8 mouse cellular contexts compared by ENCODE assay signal in the genomic region with DNA sequence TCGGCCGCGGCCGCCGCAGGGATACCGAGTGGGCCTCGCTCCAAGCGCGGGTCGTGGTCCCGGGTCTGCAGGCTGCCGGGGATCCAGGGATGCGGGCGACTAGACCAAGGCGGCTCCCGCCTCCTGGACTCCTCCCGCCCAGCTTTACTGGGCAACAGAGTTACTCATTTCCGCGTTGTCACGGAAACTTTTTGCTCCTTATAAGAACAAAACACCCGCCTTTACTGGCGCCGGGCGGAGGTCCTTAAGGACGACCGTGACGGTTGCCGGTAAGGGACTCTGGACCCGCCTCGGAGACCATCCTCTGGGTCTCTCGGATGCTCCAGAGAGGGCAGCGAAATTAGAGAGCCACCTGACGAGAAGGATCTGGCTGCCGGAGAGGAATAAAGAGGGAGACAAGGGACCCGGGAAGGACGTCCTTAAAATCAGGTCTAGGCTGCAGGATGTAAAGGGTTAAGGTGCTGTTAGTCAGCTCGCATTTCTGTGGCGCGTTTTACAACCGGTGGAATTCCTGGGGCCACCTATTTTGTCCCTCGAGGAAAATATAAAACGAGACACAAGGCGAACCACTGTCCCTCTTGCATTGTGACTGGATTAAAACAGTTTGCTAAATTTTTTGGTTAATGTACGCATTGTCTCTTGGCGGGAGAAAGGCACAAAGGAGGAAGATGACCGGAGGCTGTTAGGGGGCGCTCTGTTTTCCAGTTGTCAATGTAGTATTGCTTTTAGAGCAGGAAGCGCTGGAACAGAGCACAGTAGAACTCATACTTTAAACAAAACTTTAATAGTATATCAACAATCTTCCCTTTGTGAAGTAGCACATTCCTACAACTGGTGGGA. TPM values are rescaled to one million over a fixed set of nuclear protein-coding genes. Genes with fewer than 3 reads are reported as not detected.
DNase-seq lines count a peak whose midpoint lies in the region; ATAC-seq and TF ChIP-seq lines count a peak whose summit lies in the region.

A gene (minus strand): TSS at position 162 of the 840 bp plus-strand sequence.
A gene (minus strand): TSS at position 174 of the 840 bp plus-strand sequence.

- no peaks in the 10 kb centered on the region for H3K36me3 ChIP-seq in embryonic facial prominence, embryonic 15.5 days
- 0 out of 2 replicates have a peak, but pooled peaks cover under 1% of the 10 kb centered on the region for H3K36me3 ChIP-seq in heart, embryonic 10.5 days
- no peaks in the 10 kb centered on the region for H3K36me3 ChIP-seq in kidney, embryonic 14.5 days (ENCODE audit: control insufficient read depth, insufficient read depth, low read length)
- no peaks in the 10 kb centered on the region for H3K36me3 ChIP-seq in limb, embryonic 15.5 days
- H3K36me3 ChIP-seq in midbrain, postnatal 0 days (ENCODE audit: insufficient read depth, low read length) = no peaks in the 10 kb centered on the region

- H3K4me3 ChIP-seq in cerebellum, adult 2 months (replicated peaks; ENCODE audit: insufficient read depth, low read depth, low read length) = peak within 1 kb of the TSS; percentile 39
- peak within 1 kb of the TSS; percentile 91 for H3K4me3 ChIP-seq in embryonic facial prominence, embryonic 15.5 days (replicated peaks)
- H3K4me3 ChIP-seq in heart, embryonic 10.5 days = peak within 1 kb of the TSS; percentile 86
- H3K4me3 ChIP-seq in kidney, embryonic 14.5 days (ENCODE audit: low read length) = peak within 1 kb of the TSS; percentile 76
- H3K4me3 ChIP-seq in limb, embryonic 15.5 days = peak within 1 kb of the TSS; percentile 70
- H3K4me3 ChIP-seq in midbrain, postnatal 0 days (ENCODE audit: low read depth, low read length) = peak within 1 kb of the TSS; percentile 75

- H3K27ac ChIP-seq in cerebellum, adult 2 months (ENCODE audit: insufficient read depth, low read length) = no peak within 1 kb of the TSS
- H3K27ac ChIP-seq in embryonic facial prominence, embryonic 15.5 days (replicated peaks) = peak within 1 kb of the TSS; percentile 95
- H3K27ac ChIP-seq in heart, embryonic 10.5 days = peak within 1 kb of the TSS; percentile 97
- H3K27ac ChIP-seq in kidney, embryonic 14.5 days (ENCODE audit: low read depth, low read length) = peak within 1 kb of the TSS; percentile 94
- H3K27ac ChIP-seq in limb, embryonic 15.5 days = peak within 1 kb of the TSS; percentile 98
- peak within 1 kb of the TSS; percentile 63; the same call in 1 of the 2 replicates for H3K27ac ChIP-seq in midbrain, postnatal 0 days (ENCODE audit: low read depth, low read length)

- peak within 1 kb of the TSS; percentile 85 for H3K9ac ChIP-seq in embryonic facial prominence, embryonic 15.5 days
- H3K9ac ChIP-seq in kidney, embryonic 14.5 days (ENCODE audit: low read depth, low read length) = peak within 1 kb of the TSS; percentile 80
- peak within 1 kb of the TSS; percentile 68 for H3K9ac ChIP-seq in limb, embryonic 15.5 days
- peak within 1 kb of the TSS; percentile 73 for H3K9ac ChIP-seq in midbrain, postnatal 0 days (replicated peaks; ENCODE audit: low read length, poor library complexity, severe bottlenecking)

- H3K4me2 ChIP-seq in embryonic facial prominence, embryonic 15.5 days (replicated peaks) = peak within 1 kb of the TSS; percentile 79
- H3K4me2 ChIP-seq in kidney, embryonic 14.5 days (replicated peaks; ENCODE audit: low read depth, low read length) = peak within 1 kb of the TSS; percentile 75
- peak within 1 kb of the TSS; percentile 68 for H3K4me2 ChIP-seq in limb, embryonic 15.5 days
- peak within 1 kb of the TSS; percentile 95 for H3K4me2 ChIP-seq in midbrain, postnatal 0 days (ENCODE audit: low read depth, low read length, poor library complexity, severe bottlenecking)

- H3K4me1 ChIP-seq in cerebellum, adult 2 months (ENCODE audit: control insufficient read depth, insufficient read depth, low read length) = no peaks in the 10 kb centered on the region
- peaks cover 30% of the 10 kb centered on the region for H3K4me1 ChIP-seq in embryonic facial prominence, embryonic 15.5 days
- peaks cover 33% of the 10 kb centered on the region for H3K4me1 ChIP-seq in heart, embryonic 10.5 days
- H3K4me1 ChIP-seq in kidney, embryonic 14.5 days (ENCODE audit: control insufficient read depth, insufficient read depth, low read length) = peaks cover 24% of the 10 kb centered on the region
- peaks cover 30% of the 10 kb centered on the region for H3K4me1 ChIP-seq in limb, embryonic 15.5 days
- H3K4me1 ChIP-seq in midbrain, postnatal 0 days (ENCODE audit: insufficient read depth, low read length) = peaks cover 2% of the 10 kb centered on the region; the same call in 1 of the 2 replicates

- TF ChIP-seq POLR2A in cerebellum, adult 2 months (IDR thresholded peaks at IDR 0.05; ENCODE audit: borderline replicate concordance, insufficient read depth, low read length) = no peak

- ATAC-seq in embryonic facial prominence, embryonic 15.5 days (ENCODE audit: insufficient number of reproducible peaks, low FRiP score, low TSS enrichment, low read depth) = peak; percentile 79
- ATAC-seq in kidney, embryonic 14.5 days (ENCODE audit: low FRiP score, low TSS enrichment) = peak; percentile 91
- peak; percentile 81 for ATAC-seq in limb, embryonic 15.5 days (ENCODE audit: insufficient number of reproducible peaks, low FRiP score, low TSS enrichment, low read depth)
- peak; percentile 45 for ATAC-seq in midbrain, postnatal 0 days (ENCODE audit: low FRiP score)

- H3K27me3 ChIP-seq in cerebellum, adult 2 months (ENCODE audit: control insufficient read depth, insufficient read depth, low read length) = no peaks in the 10 kb centered on the region
- H3K27me3 ChIP-seq in embryonic facial prominence, embryonic 15.5 days = no peaks in the 10 kb centered on the region
- H3K27me3 ChIP-seq in heart, embryonic 10.5 days (ENCODE audit: insufficient read depth, poor library complexity, severe bottlenecking) = no peaks in the 10 kb centered on the region
- no peaks in the 10 kb centered on the region for H3K27me3 ChIP-seq in kidney, embryonic 14.5 days (ENCODE audit: control insufficient read depth, insufficient read depth, low read length)
- H3K27me3 ChIP-seq in limb, embryonic 15.5 days = no peaks in the 10 kb centered on the region
- H3K27me3 ChIP-seq in midbrain, postnatal 0 days (ENCODE audit: insufficient read depth, low read length) = no peaks in the 10 kb centered on the region

- under 1% methylated on average over 48 of the region's 48 CpGs for WGBS in cerebellum, adult 2 months
- under 1% methylated on average over 48 of the region's 48 CpGs for WGBS in embryonic facial prominence, embryonic 15.5 days
- WGBS in heart, embryonic 10.5 days = under 1% methylated on average over 48 of the region's 48 CpGs
- under 1% methylated on average over 48 of the region's 48 CpGs for WGBS in kidney, embryonic 14.5 days
- WGBS in limb, embryonic 15.5 days = under 1% methylated on average over 47 of the region's 48 CpGs
- WGBS in midbrain, postnatal 0 days = under 1% methylated on average over 48 of the region's 48 CpGs

- no peak; the same call in 1 of the 2 replicates for TF ChIP-seq CTCF in cerebellum, adult 2 months (IDR thresholded peaks at IDR 0.05; ENCODE audit: borderline replicate concordance, insufficient read depth, low read depth, low read length)
- peak; percentile 67 for TF ChIP-seq CTCF in midbrain, postnatal 0 days (IDR thresholded peaks at IDR 0.05)

- no peaks in the 10 kb centered on the region for H3K9me3 ChIP-seq in embryonic facial prominence, embryonic 15.5 days (replicated peaks)
- no peaks in the 10 kb centered on the region for H3K9me3 ChIP-seq in heart, embryonic 10.5 days
- no peaks in the 10 kb centered on the region for H3K9me3 ChIP-seq in kidney, embryonic 14.5 days (ENCODE audit: control insufficient read depth, low read length)
- H3K9me3 ChIP-seq in limb, embryonic 15.5 days = no peaks in the 10 kb centered on the region
- no peaks in the 10 kb centered on the region for H3K9me3 ChIP-seq in midbrain, postnatal 0 days (ENCODE audit: low read length)

- DNase-seq in cerebellum, adult 2 months = peak; percentile 17 to 35
- DNase-seq in cerebellum, adult 11 months = no peak
- DNase-seq in heart, embryonic 10.5 days (ENCODE audit: low spot score) = peak; percentile 93
- DNase-seq in midbrain, postnatal 0 days (ENCODE audit: low spot score) = peak; percentile 84
- peak; percentile 47 to 58 for DNase-seq in spleen, postnatal 14 days (ENCODE audit: low spot score in 2 of 2)

RNA-seq across cellular contexts. Expression of the first gene that starts in this region (rescaled TPM):
- 0.86 and 1.00 TPM in 2 replicates for polyA plus RNA-seq in cerebellum, adult 2 months (2012; rRNA removed)
- 2.0 and 3.6 TPM in 2 replicates for polyA plus RNA-seq in embryonic facial prominence, embryonic 15.5 days (2015; fragmentation: Nextera tagmentation; extraction: Ambion mirVana)
- 0.06 and 0.11 TPM in 2 replicates for polyA plus RNA-seq in heart, embryonic 10.5 days (2016; fragmentation: Nextera tagmentation; extraction: Ambion mirVana)
- 0.03 and 0.14 TPM in 2 replicates for polyA plus RNA-seq in kidney, embryonic 14.5 days (2014; fragmentation: Nextera tagmentation; extraction: Ambion mirVana)
- polyA plus RNA-seq in limb, embryonic 15.5 days (2015; fragmentation: Nextera tagmentation; extraction: Ambion mirVana) = 0.34 and 0.47 TPM in 2 replicates
- total RNA-seq in midbrain, postnatal 0 days (2014; rRNA removed) = 0.66 and 4.2 TPM in 2 replicates
- polyA plus RNA-seq in midbrain, postnatal 0 days (2015; fragmentation: Nextera tagmentation; extraction: Ambion mirVana) = 0.82 and 2.6 TPM in 2 replicates

RNA-seq across cellular contexts. Expression of the second gene that starts in this region (rescaled TPM):
- polyA plus RNA-seq in cerebellum, adult 2 months (2012; rRNA removed) = 0.52 and 0.57 TPM in 2 replicates
- polyA plus RNA-seq in embryonic facial prominence, embryonic 15.5 days (2015; fragmentation: Nextera tagmentation; extraction: Ambion mirVana) = 19.3 and 20.6 TPM in 2 replicates
- 15.6 and 21.1 TPM in 2 replicates for polyA plus RNA-seq in heart, embryonic 10.5 days (2016; fragmentation: Nextera tagmentation; extraction: Ambion mirVana)
- polyA plus RNA-seq in kidney, embryonic 14.5 days (2014; fragmentation: Nextera tagmentation; extraction: Ambion mirVana) = 8.3 and 14.6 TPM in 2 replicates
- 23.0 and 24.3 TPM in 2 replicates for polyA plus RNA-seq in limb, embryonic 15.5 days (2015; fragmentation: Nextera tagmentation; extraction: Ambion mirVana)
- 2.7 and 3.5 TPM in 2 replicates for total RNA-seq in midbrain, postnatal 0 days (2014; rRNA removed)
- 1.4 and 1.5 TPM in 2 replicates for polyA plus RNA-seq in midbrain, postnatal 0 days (2015; fragmentation: Nextera tagmentation; extraction: Ambion mirVana)

Comparison
In these comparisons a context has a peak if more than half of its experiments do, and no peak if none do; other contexts are left out.
1. Peak in DNase-seq and H3K4me3 ChIP-seq in cerebellum, adult 2 months; RNA of the genes that start here not detected or under 1 TPM.
2. H3K4me3 ChIP-seq: peak in every context shown above with its lines; median percentile 91 in embryonic facial prominence, embryonic 15.5 days; 86 in heart, embryonic 10.5 days; 76 in kidney, embryonic 14.5 days; 75 in midbrain, postnatal 0 days; 70 in limb, embryonic 15.5 days; 39 in cerebellum, adult 2 months.